In the genomic region with DNA sequence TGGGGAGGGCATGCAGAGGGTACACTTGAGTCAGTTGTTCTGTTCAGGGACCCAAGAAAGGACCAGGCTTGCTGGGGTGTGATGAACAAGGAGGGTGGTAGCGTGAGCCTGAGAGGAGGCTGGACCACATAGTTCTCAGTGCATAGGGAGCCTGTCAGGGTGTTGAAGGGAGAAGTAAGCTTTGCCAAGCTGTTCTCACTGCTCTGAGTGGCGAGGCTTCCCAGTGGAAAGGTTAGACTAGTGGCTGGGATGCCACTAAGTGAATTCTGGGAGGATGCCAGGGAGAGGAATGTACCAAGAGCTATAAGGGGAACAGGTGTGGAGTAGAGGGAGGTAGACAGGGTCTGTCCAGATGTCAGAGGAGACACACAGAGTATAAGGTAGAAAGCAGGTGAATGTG, we compare ENCODE assay signal across 20 mouse cellular contexts.
"Had no signal": no experiment of that assay in that cellular context is flagged by ENCODE, and none has a peak within 500 bp of the region (broad histone marks: within the 10 kb centered on the region; RNA-seq: fewer than 3 reads in every experiment).

No protein-coding gene starts in this region.

- H3K9ac ChIP-seq: liver, embryonic 15.5 days; lung, embryonic 14.5 days; midbrain, embryonic 13.5 days; neural tube, embryonic 13.5 days; stomach, embryonic 15.5 days had no signal

- H3K27ac ChIP-seq: layer of hippocampus, adult 2 months; liver, embryonic 15.5 days; midbrain, embryonic 10.5 days; midbrain, embryonic 13.5 days; neural tube, embryonic 13.5 days; stomach, embryonic 15.5 days had no signal

- H3K4me2 ChIP-seq: liver, embryonic 11.5 days; liver, embryonic 15.5 days; lung, embryonic 14.5 days; midbrain, embryonic 13.5 days; neural tube, embryonic 13.5 days; stomach, embryonic 15.5 days had no signal

- H3K27me3 ChIP-seq: liver, embryonic 15.5 days; megakaryocyte, embryonic 14.5 days; midbrain, embryonic 13.5 days; neural tube, embryonic 13.5 days; stomach, embryonic 15.5 days had no signal

- ATAC-seq: midbrain, embryonic 13.5 days; midbrain, embryonic 16.5 days had no signal

- H3K9me3 ChIP-seq: liver, embryonic 15.5 days; megakaryocyte, embryonic 14.5 days; midbrain, embryonic 10.5 days; midbrain, embryonic 13.5 days; neural tube, embryonic 13.5 days; stomach, embryonic 15.5 days had no signal

- H3K4me1 ChIP-seq: liver, embryonic 15.5 days; neural tube, embryonic 13.5 days; stomach, embryonic 15.5 days had no signal

- H3K36me3 ChIP-seq: liver, embryonic 15.5 days; stomach, embryonic 15.5 days had no signal

- DNase-seq: kidney, adult 9 months; kidney, postnatal 25 days; layer of hippocampus, adult 9-11 months; lung, embryonic 14.5 days; lung, postnatal 10 days; lung, postnatal 36 days; retina, postnatal 1 day; right cerebral cortex, postnatal 25 days; spleen, adult 18-20 months; thymus, postnatal 25 days had no signal

- H3K4me3 ChIP-seq: layer of hippocampus, adult 2 months; liver, embryonic 15.5 days; megakaryocyte, embryonic 14.5 days; midbrain, embryonic 10.5 days; midbrain, embryonic 13.5 days; myocyte; neural tube, embryonic 13.5 days; stomach, embryonic 15.5 days had no signal
